Mouse (Mus musculus) urinary bladder, postnatal 25 days (tissue): ENCODE data around the gene Ampd3.

Source experiments
- DNase-seq: peaks from one replicate; pipeline ENCODE4 v3.0.0; 2022; ENCODE audit warnings: low spot score

Gene Ampd3

GRCm38 (mm10) chr7:110803131-110803530 is 35.1 kb downstream of the Ampd3 start:
- DNase-seq, result no peak

- no peak for DNase-seq
Measured at GRCm38 (mm10) chr7:110804266-110804665, 36.3 kb downstream of the Ampd3 start.

- DNase-seq, result no peak
Measured at GRCm38 (mm10) chr7:110807460-110808030, 39.5 kb downstream of the Ampd3 start.

GRCm38 (mm10) chr7:110808962-110809361 is 41.0 kb downstream of the Ampd3 start:
- DNase-seq, result no peak

- no peak for DNase-seq
Measured at GRCm38 (mm10) chr7:110809585-110810557, 41.9 kb downstream of the Ampd3 start.

- DNase-seq, result no peak
Measured at GRCm38 (mm10) chr7:110810995-110811394, 43.0 kb downstream of the Ampd3 start.

- DNase-seq, result no peak
Measured at GRCm38 (mm10) chr7:110811529-110811928, 43.5 kb downstream of the Ampd3 start.

GRCm38 (mm10) chr7:110813983-110814382 is 46.0 kb downstream of the Ampd3 start:
- no peak for DNase-seq

- no peak for DNase-seq
Measured at GRCm38 (mm10) chr7:110816037-110816436, 48.0 kb downstream of the Ampd3 start.

- no peak for DNase-seq
Measured at GRCm38 (mm10) chr7:110818206-110818605, 50.2 kb downstream of the Ampd3 start.

- no peak for DNase-seq
Measured at GRCm38 (mm10) chr7:110818787-110819350, 50.9 kb downstream of the Ampd3 start.

GRCm38 (mm10) chr7:110821068-110821467 is 53.1 kb downstream of the Ampd3 start:
- DNase-seq, result no peak

- DNase-seq, result no peak
Measured at GRCm38 (mm10) chr7:110821653-110822052, 53.6 kb downstream of the Ampd3 start.

- no peak for DNase-seq
Measured at GRCm38 (mm10) chr7:110822055-110822454, 54.0 kb downstream of the Ampd3 start.

GRCm38 (mm10) chr7:110823076-110823475 is 55.1 kb downstream of the Ampd3 start:
- no peak for DNase-seq

- no peak for DNase-seq
Measured at GRCm38 (mm10) chr7:110823593-110823992, 55.6 kb downstream of the Ampd3 start.

GRCm38 (mm10) chr7:110823995-110824953 is 56.3 kb downstream of the Ampd3 start:
- no peak for DNase-seq

GRCm38 (mm10) chr7:110833024-110833423 is 65.0 kb downstream of the Ampd3 start:
- DNase-seq, result no peak

GRCm38 (mm10) chr7:110834018-110834417 is 66.0 kb downstream of the Ampd3 start:
- no peak for DNase-seq

- DNase-seq, result no peak
Measured at GRCm38 (mm10) chr7:110834522-110834921, 66.5 kb downstream of the Ampd3 start.

GRCm38 (mm10) chr7:110840332-110840731 is 72.3 kb downstream of the Ampd3 start:
- no peak for DNase-seq
